Mouse (Mus musculus): ENCODE data around the gene Nsmce3. TPM values are rescaled to one million over a fixed set of nuclear protein-coding genes. Genes with fewer than 3 reads are reported as not detected.

Gene Nsmce3
- polyA plus RNA-seq (2012; rRNA removed) = 8.9 and 9.4 TPM in 2 replicates

DNA sequence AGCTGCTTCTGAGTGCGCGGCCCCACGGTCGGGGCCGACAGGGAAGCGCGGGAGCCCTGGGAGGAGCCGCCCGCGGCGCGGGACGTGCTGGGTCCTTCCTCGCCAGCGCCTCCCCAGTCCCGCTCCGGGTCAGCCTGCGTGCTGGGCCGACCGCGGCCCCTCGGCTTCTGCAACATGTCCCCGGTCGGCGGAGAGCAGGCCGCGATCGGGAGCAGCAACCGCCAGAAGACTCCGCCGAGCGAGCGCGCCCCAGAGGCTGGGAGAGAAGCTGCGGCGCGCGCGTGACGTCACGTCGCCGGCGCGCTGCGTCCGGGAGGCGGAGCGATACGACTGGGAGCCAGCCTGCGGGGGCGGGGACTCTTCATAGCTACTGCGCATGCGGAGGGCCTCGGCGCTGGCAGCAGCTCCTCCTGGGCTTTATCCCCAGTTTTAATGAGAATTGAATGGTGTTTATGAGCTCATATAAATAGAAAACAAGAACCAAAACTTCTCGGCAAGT is at the start of gene Nsmce3:
TSS of gene Nsmce3 (minus strand) at position 255 of the 499 bp plus-strand sequence.
- TF ChIP-seq CTCF (IDR thresholded peaks at IDR 0.05; ENCODE audit: extremely low read depth, insufficient read depth, low read length) = no peak
- peak; percentile 78 for TF ChIP-seq POLR2A (IDR thresholded peaks at IDR 0.05; ENCODE audit: extremely low read depth, insufficient read depth, low read length)
- peaks cover 10% of the 10 kb centered on the region for H3K4me1 ChIP-seq (ENCODE audit: control insufficient read depth, insufficient read depth, low read length)

DNA sequence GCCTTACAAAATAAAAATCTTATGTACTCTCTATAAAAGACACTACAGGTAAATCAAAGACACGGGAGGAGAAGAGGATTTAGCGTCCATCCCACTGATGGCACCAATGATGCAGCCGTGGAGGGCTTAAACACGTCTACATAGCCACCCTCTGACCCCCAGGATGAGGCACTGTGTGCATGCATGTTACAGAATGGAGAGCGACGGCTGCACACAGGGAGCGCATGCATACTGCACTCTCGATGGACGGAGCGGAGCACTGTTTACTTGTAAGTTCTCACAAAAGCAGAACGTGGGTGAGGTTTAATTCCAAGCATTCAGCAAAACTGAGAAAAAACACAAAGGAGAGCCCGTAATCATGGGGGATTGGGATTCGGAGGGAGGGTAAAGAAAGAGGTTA is 48.4 kb upstream of the Nsmce3 start:
- Histone ChIP-seq H3K4me1 (ENCODE audit: control insufficient read depth, insufficient read depth, low read length) (peaks cover 10% of the 10 kb centered on the region), H3K27ac (ENCODE audit: insufficient read depth, low read length) (no peak overlapping the region), H3K4me3 (ENCODE audit: insufficient read depth, low read length) (no peak overlapping the region)
- TF ChIP-seq POLR2A (IDR thresholded peaks at IDR 0.05; ENCODE audit: extremely low read depth, insufficient read depth, low read length) = no peak
- TF ChIP-seq CTCF (IDR thresholded peaks at IDR 0.05; ENCODE audit: extremely low read depth, insufficient read depth, low read length) = no peak

More for the DNA sequence above, at the start of gene Nsmce3:
- peak within 1 kb of the TSS; percentile 90 for H3K4me3 ChIP-seq (ENCODE audit: insufficient read depth, low read length)
- peak within 1 kb of the TSS; percentile 75 for H3K27ac ChIP-seq (ENCODE audit: insufficient read depth, low read length)

DNA sequence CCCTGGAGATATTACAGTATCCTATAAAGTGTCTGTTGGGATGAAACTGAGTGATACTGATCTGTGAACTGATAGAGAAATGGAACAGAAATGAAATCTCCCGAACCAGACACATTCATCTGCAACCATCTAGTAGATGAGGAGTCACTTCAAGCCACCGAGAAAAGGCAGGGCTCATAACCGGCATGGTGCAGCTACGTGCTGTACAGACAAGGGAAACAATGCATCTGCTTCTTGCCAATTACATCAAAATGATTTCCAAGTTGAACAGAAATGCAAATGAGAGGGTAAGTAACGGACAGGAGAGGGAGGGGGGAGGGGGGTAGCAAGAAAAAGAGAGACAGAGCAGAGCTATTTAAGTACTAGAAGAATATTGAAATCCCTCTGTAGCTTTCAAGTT is 47.9 kb upstream of the Nsmce3 start:
- TF ChIP-seq POLR2A (IDR thresholded peaks at IDR 0.05; ENCODE audit: extremely low read depth, insufficient read depth, low read length) = no peak
- no peak for TF ChIP-seq CTCF (IDR thresholded peaks at IDR 0.05; ENCODE audit: extremely low read depth, insufficient read depth, low read length)
- Histone ChIP-seq H3K27ac (ENCODE audit: insufficient read depth, low read length) (no peak overlapping the region), H3K4me3 (ENCODE audit: insufficient read depth, low read length) (no peak overlapping the region), H3K4me1 (ENCODE audit: control insufficient read depth, insufficient read depth, low read length) (peaks cover 10% of the 10 kb centered on the region)

DNA sequence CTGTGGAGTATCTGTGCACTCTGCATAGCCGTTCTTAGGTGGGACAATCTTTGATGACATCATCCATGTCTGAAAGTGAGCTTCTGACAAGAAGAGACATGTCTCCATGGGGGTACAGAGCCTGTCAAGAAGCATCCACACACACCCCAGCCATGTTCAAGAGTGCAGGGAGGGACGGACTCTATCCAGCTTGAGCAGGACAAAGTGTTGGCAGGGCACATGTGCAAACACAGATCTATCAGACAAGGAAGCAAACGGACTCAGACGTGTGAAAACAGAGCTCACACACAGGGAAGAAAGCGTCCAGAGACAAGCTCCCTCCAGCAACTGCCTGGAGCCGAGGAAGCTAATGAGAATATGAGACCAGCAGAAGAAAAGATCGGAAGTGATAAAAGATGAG is 43.9 kb upstream of the Nsmce3 start:
- TF ChIP-seq POLR2A (IDR thresholded peaks at IDR 0.05; ENCODE audit: extremely low read depth, insufficient read depth, low read length) (no peak), CTCF (IDR thresholded peaks at IDR 0.05; ENCODE audit: extremely low read depth, insufficient read depth, low read length) (no peak)
- Histone ChIP-seq H3K4me1 (ENCODE audit: control insufficient read depth, insufficient read depth, low read length) (peaks cover 7% of the 10 kb centered on the region), H3K27ac (ENCODE audit: insufficient read depth, low read length) (no peak overlapping the region), H3K4me3 (ENCODE audit: insufficient read depth, low read length) (no peak overlapping the region)

DNA sequence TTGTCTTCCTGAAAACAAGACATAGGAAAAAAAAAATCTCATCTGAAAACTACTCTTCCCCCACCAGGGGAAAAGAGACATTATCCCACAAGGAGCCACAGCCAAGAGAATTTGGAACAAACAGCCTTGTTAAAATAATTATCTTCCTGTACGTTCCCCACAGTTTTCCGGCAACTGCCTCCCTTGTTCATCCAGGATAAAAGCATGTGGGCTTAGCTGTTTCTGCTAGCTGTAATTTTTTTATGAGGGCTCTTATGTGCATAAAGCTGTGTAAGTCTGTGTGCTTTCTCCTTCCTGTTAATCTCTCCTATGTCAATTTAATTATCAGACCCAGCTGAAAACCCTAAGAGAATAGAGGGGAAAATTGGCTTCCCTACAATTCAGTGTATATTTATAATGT is 42.3 kb upstream of the Nsmce3 start:
- H3K27ac ChIP-seq (ENCODE audit: insufficient read depth, low read length) = no peak overlapping the region
- H3K4me3 ChIP-seq (ENCODE audit: insufficient read depth, low read length) = no peak overlapping the region
- TF ChIP-seq POLR2A (IDR thresholded peaks at IDR 0.05; ENCODE audit: extremely low read depth, insufficient read depth, low read length) = no peak
- TF ChIP-seq CTCF (IDR thresholded peaks at IDR 0.05; ENCODE audit: extremely low read depth, insufficient read depth, low read length) = no peak
- peaks cover 11% of the 10 kb centered on the region for H3K4me1 ChIP-seq (ENCODE audit: control insufficient read depth, insufficient read depth, low read length)

DNA sequence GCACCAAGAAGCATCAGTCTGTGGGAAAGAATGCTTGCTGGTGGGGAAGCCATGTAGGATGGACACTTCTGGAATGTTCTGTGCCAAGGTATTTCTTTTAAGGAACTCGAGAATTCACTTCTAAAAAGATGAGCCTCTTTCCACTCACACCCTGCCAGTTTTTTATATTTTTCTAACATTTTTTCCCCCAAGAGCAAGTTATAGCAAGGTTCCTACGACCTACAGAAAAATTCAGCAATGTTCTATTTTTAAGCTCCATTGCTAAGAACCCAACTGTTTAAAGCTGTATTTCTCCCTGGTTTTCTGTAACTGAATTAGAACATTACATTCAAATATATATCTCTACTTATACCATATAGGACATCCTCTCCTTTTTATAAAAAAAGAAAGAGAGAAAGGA is 39.1 kb upstream of the Nsmce3 start:
- TF ChIP-seq CTCF (IDR thresholded peaks at IDR 0.05; ENCODE audit: extremely low read depth, insufficient read depth, low read length) (no peak), POLR2A (IDR thresholded peaks at IDR 0.05; ENCODE audit: extremely low read depth, insufficient read depth, low read length) (no peak)
- Histone ChIP-seq H3K4me1 (ENCODE audit: control insufficient read depth, insufficient read depth, low read length) (peaks cover 11% of the 10 kb centered on the region), H3K27ac (ENCODE audit: insufficient read depth, low read length) (peak overlapping the region; percentile 38), H3K4me3 (ENCODE audit: insufficient read depth, low read length) (no peak overlapping the region)

DNA sequence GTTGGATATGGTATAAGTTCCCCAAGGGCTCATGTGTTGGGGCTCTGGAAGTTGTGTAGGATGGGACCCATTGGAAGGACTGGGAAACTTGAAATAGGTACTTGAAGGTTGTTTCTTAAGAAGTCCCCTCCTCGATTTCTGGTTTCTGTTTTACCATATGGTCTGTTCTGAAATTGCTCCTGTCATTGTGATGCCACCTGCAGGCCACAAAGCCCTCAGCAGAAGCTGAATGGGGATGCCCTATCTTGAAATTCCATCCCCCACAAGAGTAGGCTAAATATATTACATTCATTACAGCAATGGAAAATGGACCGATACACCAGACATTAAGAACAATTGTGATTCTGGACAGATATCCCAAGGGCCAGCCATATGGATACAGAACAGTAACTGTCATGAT is 37.4 kb upstream of the Nsmce3 start:
- H3K4me1 ChIP-seq (ENCODE audit: control insufficient read depth, insufficient read depth, low read length) = peaks cover 8% of the 10 kb centered on the region
- no peak for TF ChIP-seq POLR2A (IDR thresholded peaks at IDR 0.05; ENCODE audit: extremely low read depth, insufficient read depth, low read length)
- no peak for TF ChIP-seq CTCF (IDR thresholded peaks at IDR 0.05; ENCODE audit: extremely low read depth, insufficient read depth, low read length)
- no peak overlapping the region for H3K4me3 ChIP-seq (ENCODE audit: insufficient read depth, low read length)
- no peak overlapping the region for H3K27ac ChIP-seq (ENCODE audit: insufficient read depth, low read length)

DNA sequence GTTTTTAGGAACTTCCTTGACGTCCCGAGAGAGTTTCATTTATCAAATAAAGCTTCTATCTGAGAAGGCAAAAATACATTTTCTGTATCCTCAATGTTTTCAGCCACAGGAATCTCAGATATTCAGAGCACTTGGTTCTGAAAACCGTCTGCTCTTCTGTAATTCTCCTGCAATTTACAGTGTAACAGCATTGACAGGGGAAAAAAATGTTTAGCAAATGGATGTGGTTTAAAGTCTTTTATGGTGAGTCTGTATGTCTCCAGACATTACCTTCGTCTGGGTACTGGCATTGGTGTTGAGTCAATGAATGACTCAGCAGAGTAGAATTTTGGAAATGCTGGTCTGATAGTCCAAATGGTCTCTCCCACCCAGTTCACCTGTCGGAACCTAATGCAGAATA is 34.2 kb upstream of the Nsmce3 start:
- peaks cover 6% of the 10 kb centered on the region for H3K4me1 ChIP-seq (ENCODE audit: control insufficient read depth, insufficient read depth, low read length)
- no peak for TF ChIP-seq CTCF (IDR thresholded peaks at IDR 0.05; ENCODE audit: extremely low read depth, insufficient read depth, low read length)
- H3K4me3 ChIP-seq (ENCODE audit: insufficient read depth, low read length) = no peak overlapping the region
- no peak overlapping the region for H3K27ac ChIP-seq (ENCODE audit: insufficient read depth, low read length)

DNA sequence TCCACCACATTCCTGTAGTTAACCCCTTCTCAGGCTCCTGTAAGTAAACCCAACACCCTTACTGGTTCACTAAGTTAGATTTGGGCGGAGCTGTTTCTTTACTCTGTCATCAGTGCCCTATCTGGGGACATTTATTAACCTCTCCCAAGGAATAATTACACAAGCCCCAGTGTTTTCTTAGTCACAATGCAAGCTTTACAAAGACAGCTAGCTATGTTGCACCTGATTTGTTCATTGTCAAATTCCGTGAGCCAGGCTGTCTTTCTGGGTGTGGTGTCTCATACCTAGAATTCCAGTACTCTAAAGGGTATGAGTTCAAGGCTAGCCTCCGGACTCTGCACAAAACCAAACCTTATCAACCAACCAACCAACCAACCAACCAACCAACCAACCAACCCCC is 32.7 kb upstream of the Nsmce3 start:
- H3K4me1 ChIP-seq (ENCODE audit: control insufficient read depth, insufficient read depth, low read length) = no peaks in the 10 kb centered on the region; the same call in 1 of the 2 replicates
- no peak overlapping the region for H3K4me3 ChIP-seq (ENCODE audit: insufficient read depth, low read length)
- TF ChIP-seq POLR2A (IDR thresholded peaks at IDR 0.05; ENCODE audit: extremely low read depth, insufficient read depth, low read length) (no peak), CTCF (IDR thresholded peaks at IDR 0.05; ENCODE audit: extremely low read depth, insufficient read depth, low read length) (no peak)
- H3K27ac ChIP-seq (ENCODE audit: insufficient read depth, low read length) = no peak overlapping the region

DNA sequence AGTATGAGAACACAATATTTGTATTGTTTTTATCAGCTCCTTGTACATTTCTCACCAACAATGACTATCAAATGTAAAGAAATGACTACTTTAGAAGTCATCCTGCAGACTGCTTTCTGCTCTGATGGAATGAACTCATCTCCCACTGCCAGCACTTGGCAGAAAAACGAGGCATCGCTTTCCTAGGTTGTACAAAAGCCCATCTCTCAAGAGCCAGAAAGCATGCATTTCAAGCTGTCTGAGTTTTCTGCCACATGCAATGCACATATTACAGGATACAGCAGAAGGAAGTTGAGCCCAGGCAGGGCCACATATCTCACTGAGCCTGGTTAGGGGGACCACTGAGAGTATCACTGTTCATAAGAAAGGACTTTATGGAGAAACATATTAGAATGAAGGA is 27.5 kb upstream of the Nsmce3 start:
- Histone ChIP-seq H3K4me1 (ENCODE audit: control insufficient read depth, insufficient read depth, low read length) (no peaks in the 10 kb centered on the region; the same call in 1 of the 2 replicates), H3K27ac (ENCODE audit: insufficient read depth, low read length) (no peak overlapping the region), H3K4me3 (ENCODE audit: insufficient read depth, low read length) (no peak overlapping the region)
- TF ChIP-seq POLR2A (IDR thresholded peaks at IDR 0.05; ENCODE audit: extremely low read depth, insufficient read depth, low read length) (no peak), CTCF (IDR thresholded peaks at IDR 0.05; ENCODE audit: extremely low read depth, insufficient read depth, low read length) (no peak)

All from cortical plate, adult 2 months (tissue).